Mouse (Mus musculus): ENCODE data around the gene Npepl1. TPM values are rescaled to one million over a fixed set of nuclear protein-coding genes. Genes with fewer than 3 reads are reported as not detected.

Gene Npepl1
- polyA plus RNA-seq, 1 experiment from 2014 or later = 34.0 TPM

DNA sequence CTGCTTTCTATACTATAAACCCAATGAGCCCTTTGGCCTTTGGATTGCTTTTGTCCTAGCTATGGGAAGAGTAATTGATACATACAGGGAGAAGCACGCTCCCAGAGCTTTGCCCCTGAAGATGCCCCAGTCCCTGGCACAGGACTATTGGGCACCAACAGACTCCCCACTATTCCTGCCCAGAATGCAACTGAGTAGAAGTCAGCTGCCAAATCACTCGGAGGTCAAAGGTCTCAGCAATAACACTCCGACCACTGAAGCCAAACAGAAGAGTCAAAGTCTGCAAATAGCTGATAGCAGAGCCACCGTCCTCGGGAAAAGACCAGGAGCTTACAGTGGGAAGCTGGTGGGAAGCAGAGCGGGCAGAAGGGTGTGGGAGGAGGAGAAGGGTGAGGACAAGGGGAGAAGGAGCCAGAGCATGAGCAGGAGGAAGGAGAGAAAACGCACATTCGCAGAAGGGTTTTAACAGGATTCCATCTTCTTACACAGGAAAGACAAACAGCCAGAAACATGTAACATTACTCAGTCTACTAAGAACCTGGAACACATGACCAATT, 22.3 kb downstream of the Npepl1 start:
- DNase-seq (ENCODE audit: low spot score, missing footprints) = no peak
- no peak overlapping the region for H3K9ac ChIP-seq (ENCODE audit: low read length)
- no peaks in the 10 kb centered on the region for H3K27me3 ChIP-seq (ENCODE audit: control insufficient read depth, insufficient read depth, low read length)
- no peak overlapping the region for H3K4me3 ChIP-seq (ENCODE audit: low read depth, low read length)
- no peaks in the 10 kb centered on the region for H3K4me1 ChIP-seq (ENCODE audit: control insufficient read depth, insufficient read depth, low read length)
- H3K36me3 ChIP-seq (ENCODE audit: control insufficient read depth, insufficient read depth, low read length) = no peaks in the 10 kb centered on the region
- ATAC-seq (ENCODE audit: low FRiP score) = no peak
- H3K9me3 ChIP-seq (ENCODE audit: control insufficient read depth, low read length) = no peaks in the 10 kb centered on the region
- 87% methylated on average over 8 of the region's 8 CpGs for WGBS
- no peak overlapping the region for H3K27ac ChIP-seq (ENCODE audit: low read depth, low read length)
- no peak overlapping the region for H3K4me2 ChIP-seq

DNA sequence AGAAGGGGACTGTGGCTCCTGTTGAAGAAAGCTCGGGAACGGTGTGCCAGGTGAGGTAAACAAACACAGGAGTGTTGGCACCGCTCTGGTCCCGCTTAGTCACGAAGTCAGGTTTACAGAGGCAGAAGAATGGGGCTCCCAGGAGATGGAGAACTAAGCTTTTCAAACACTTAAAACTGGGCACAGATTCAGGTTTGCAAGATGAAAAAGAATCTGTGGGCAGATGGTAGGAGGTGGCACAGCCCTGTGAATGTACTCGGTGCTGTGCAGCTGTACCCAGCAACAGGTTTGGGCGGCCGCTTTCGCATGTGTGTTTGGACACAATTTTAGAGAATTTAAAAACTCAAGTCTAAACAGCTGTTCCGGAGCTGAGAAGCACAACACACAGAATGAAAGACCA, 48.9 kb downstream of the Npepl1 start:
- H3K4me2 ChIP-seq = no peak overlapping the region
- no peak overlapping the region for H3K9ac ChIP-seq (ENCODE audit: low read length)
- no peak overlapping the region for H3K4me3 ChIP-seq (ENCODE audit: low read depth, low read length)
- 96% methylated on average over 10 of the region's 10 CpGs for WGBS
- no peak for ATAC-seq (ENCODE audit: low FRiP score)
- no peaks in the 10 kb centered on the region for H3K4me1 ChIP-seq (ENCODE audit: control insufficient read depth, insufficient read depth, low read length)
- H3K9me3 ChIP-seq (ENCODE audit: control insufficient read depth, low read length) = no peaks in the 10 kb centered on the region
- DNase-seq (ENCODE audit: low spot score, missing footprints) = no peak
- H3K36me3 ChIP-seq (ENCODE audit: control insufficient read depth, insufficient read depth, low read length) = no peaks in the 10 kb centered on the region
- no peaks in the 10 kb centered on the region for H3K27me3 ChIP-seq (ENCODE audit: control insufficient read depth, insufficient read depth, low read length)
- no peak overlapping the region for H3K27ac ChIP-seq (ENCODE audit: low read depth, low read length)

DNA sequence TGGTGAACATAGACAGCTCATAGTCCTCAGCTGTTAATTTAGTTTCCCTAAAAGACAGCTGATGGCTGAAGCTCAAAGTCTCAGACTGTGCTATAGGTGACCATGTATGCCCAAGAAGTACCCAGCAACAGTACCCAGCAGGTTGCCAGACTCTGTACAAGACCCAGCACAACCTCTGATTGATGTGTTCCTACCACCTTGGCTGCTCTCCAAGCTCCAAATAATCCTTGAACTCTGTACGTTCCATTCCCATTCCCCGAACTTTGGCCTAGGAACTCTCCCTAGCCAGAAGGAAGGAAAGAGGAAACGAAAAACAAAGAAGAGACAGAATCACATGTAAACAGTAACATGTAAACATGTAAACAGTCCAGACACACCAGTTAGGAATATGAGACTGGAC, 50.3 kb downstream of the Npepl1 start:
- Histone ChIP-seq H3K4me3 (ENCODE audit: low read depth, low read length) (no peak overlapping the region), H3K9me3 (ENCODE audit: control insufficient read depth, low read length) (no peaks in the 10 kb centered on the region), H3K36me3 (ENCODE audit: control insufficient read depth, insufficient read depth, low read length) (no peaks in the 10 kb centered on the region), H3K4me2 (no peak overlapping the region), H3K27ac (ENCODE audit: low read depth, low read length) (no peak overlapping the region), H3K4me1 (ENCODE audit: control insufficient read depth, insufficient read depth, low read length) (no peaks in the 10 kb centered on the region), H3K27me3 (ENCODE audit: control insufficient read depth, insufficient read depth, low read length) (no peaks in the 10 kb centered on the region), H3K9ac (ENCODE audit: low read length) (no peak overlapping the region)
- ATAC-seq (ENCODE audit: low FRiP score) (no peak), DNase-seq (ENCODE audit: low spot score, missing footprints) (no peak)
- WGBS = 93% methylated on average over 3 of the region's 3 CpGs

Other genes starting within 250 kb of the Npepl1 start
- gene Stx16, start 34.0 kb upstream of the Npepl1 start, polyA plus RNA-seq (2014; fragmentation: Nextera tagmentation; extraction: Ambion mirVana) = 8.1 and 9.3 TPM in 2 replicates
- 1,087 and 1,162 TPM in 2 replicates for gene Gnas, start 174.0 kb downstream of the Npepl1 start, polyA plus RNA-seq (2014; fragmentation: Nextera tagmentation; extraction: Ambion mirVana)
- 9.5 and 15.7 TPM in 2 replicates for gene Gm20721, start 236.4 kb downstream of the Npepl1 start, polyA plus RNA-seq (2014; fragmentation: Nextera tagmentation; extraction: Ambion mirVana)

Measured in midbrain, embryonic 11.5 days (tissue).